Mouse (Mus musculus): ENCODE data around the gene Cenpj. TPM values are rescaled to one million over a fixed set of nuclear protein-coding genes. Genes with fewer than 3 reads are reported as not detected.

Cenpj gene
- 1 to 10 TPM in 1 of 2 experiments, under 1 TPM in 1; 0.09 to 2.1 TPM for polyA plus RNA-seq (2012; fragmentation: generic; extraction: Trizol)

DNA sequence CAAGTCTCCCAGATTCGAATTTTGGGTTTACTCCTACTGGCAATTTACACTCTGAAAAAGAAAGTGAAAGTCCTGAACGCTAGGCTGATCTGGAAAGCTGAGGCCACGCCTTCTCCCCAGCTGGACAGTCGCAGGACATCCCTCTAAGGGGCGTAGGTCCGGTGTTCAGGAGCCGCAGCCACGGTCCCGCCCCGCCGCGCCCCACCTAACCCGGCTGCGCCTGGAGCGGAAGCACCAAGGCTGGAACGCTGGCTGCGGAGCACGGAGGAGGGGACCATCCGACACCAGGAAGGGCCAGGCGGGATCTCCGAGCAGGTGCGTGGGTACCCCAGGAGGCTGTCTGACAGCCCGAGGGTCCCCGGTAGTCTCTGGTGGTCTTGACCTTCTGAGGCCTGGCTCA is at the start of gene Cenpj, which contains the start of gene Parp4:
TSS of gene Cenpj (minus strand) at position 10 of the 400 bp plus-strand sequence.
TSS of gene Parp4 (plus strand) at position 204 of the 400 bp plus-strand sequence.

Other genes with a start within 250 kb of the Cenpj start
- not detected for gene Atp12a, start 210.4 kb downstream of the Cenpj start, polyA plus RNA-seq (2012; fragmentation: generic; extraction: Trizol)
- gene Rnf17, start 172.8 kb downstream of the Cenpj start, polyA plus RNA-seq (2012; fragmentation: generic; extraction: Trizol): not detected
- 1 to 10 TPM; 1.6 to 9.9 TPM for gene Parp4, start 194 bp upstream of the Cenpj start, polyA plus RNA-seq (2012; fragmentation: generic; extraction: Trizol)
- 1 to 10 TPM; 1.5 to 4.7 TPM for gene Mphosph8, start 92.8 kb upstream of the Cenpj start, polyA plus RNA-seq (2012; fragmentation: generic; extraction: Trizol)
- 10 to 100 TPM in 1 of 2 experiments, 1 to 10 TPM in 1; 1.3 to 11.0 TPM for gene Pspc1, start 202.9 kb upstream of the Cenpj start, polyA plus RNA-seq (2012; fragmentation: generic; extraction: Trizol)
- gene Zmym5, start 236.3 kb upstream of the Cenpj start, polyA plus RNA-seq (2012; fragmentation: generic; extraction: Trizol): 1 to 10 TPM in 1 of 2 experiments, under 1 TPM in 1; 0.16 to 3.2 TPM

Measured in C3H10T1/2 (cell line).